Mouse (Mus musculus) ES-Bruce4 (cell line): ENCODE measurements around the gene Ghr. TPM values are rescaled to one million over a fixed set of nuclear protein-coding genes. Genes with fewer than 3 reads are reported as not detected.

ENCODE experiments used
- H3K27ac ChIP-seq: 2 replicates; pipeline ENCODE4 v1.5.1; 2012; ENCODE audit warnings: low read length, inconsistent platforms; ENCODE audit not compliant: insufficient read depth
- H3K27me3 ChIP-seq: 2 replicates; pipeline ENCODE4 v1.6.1; 2012; ENCODE audit warnings: mild to moderate bottlenecking, low read length, inconsistent platforms; ENCODE audit not compliant: control insufficient read depth, poor library complexity, insufficient read depth, severe bottlenecking
- H3K36me3 ChIP-seq: 2 replicates; pipeline ENCODE4 v1.6.1; 2012; ENCODE audit warnings: inconsistent platforms, mild to moderate bottlenecking, low read length, moderate library complexity; ENCODE audit not compliant: control insufficient read depth, poor library complexity, insufficient read depth, severe bottlenecking
- H3K4me1 ChIP-seq: one replicate; pipeline ENCODE4 v1.8.1; 2011; ENCODE audit warnings: low read length; ENCODE audit not compliant: control insufficient read depth, insufficient read depth
- H3K4me3 ChIP-seq: 2 replicates; pipeline ENCODE4 v1.5.1; 2011; ENCODE audit warnings: low read depth, mild to moderate bottlenecking, low read length
- H3K9ac ChIP-seq: 2 replicates; pipeline ENCODE4 v1.6.1; 2012; ENCODE audit warnings: low read depth, mild to moderate bottlenecking, inconsistent platforms; ENCODE audit not compliant: poor library complexity, severe bottlenecking
- H3K9me3 ChIP-seq: replicated peaks from 2 replicates; pipeline ENCODE4 v1.6.1; 2012; ENCODE audit warnings: mild to moderate bottlenecking, low read length, inconsistent platforms; ENCODE audit not compliant: control insufficient read depth, poor library complexity, insufficient read depth, severe bottlenecking
- CTCF ChIP-seq: IDR thresholded peaks from one replicate; pipeline ENCODE4 v1.8.1; 2011; ENCODE audit warnings: low read depth, low read length
- EP300 ChIP-seq: IDR thresholded peaks from 2 replicates; pipeline ENCODE4 v1.6.1; 2011; ENCODE audit warnings: low read depth, low read length; ENCODE audit not compliant: insufficient read depth
- POLR2A ChIP-seq: IDR thresholded peaks from one replicate; pipeline ENCODE4 v1.8.1; 2011; ENCODE audit warnings: low read length; ENCODE audit not compliant: insufficient read depth
- polyA plus RNA-seq: library from polyadenylated mRNA; stranded (reverse); fragments of >200 nt; gene quantifications from 2 replicates; pipeline ENCODE4 v1.2.4, GENCODE M21; 2011; ENCODE audit warnings: low read depth; ENCODE audit not compliant: missing spikeins, insufficient read depth, insufficient read length

Ghr gene
- polyA plus RNA-seq, 1 experiment = 40.5 TPM

- Histone ChIP-seq H3K4me1 (peaks cover 6% of the 10 kb centered on the region), H3K9ac (no peak overlapping the region)
Measured at GRCm38 (mm10) chr15:3269996-3270645, 313.2 kb downstream of the Ghr start.

GRCm38 (mm10) chr15:3269496-3269895, 313.8 kb downstream of the Ghr start:
- Histone ChIP-seq H3K36me3 (no peaks in the 10 kb centered on the region), H3K27ac (no peak overlapping the region)
- TF ChIP-seq POLR2A = no peak
- TF ChIP-seq EP300 = no peak
- no peak for TF ChIP-seq CTCF

More at GRCm38 (mm10) chr15:3269996-3270645, 313.2 kb downstream of the Ghr start:
- no peak for TF ChIP-seq POLR2A
- no peak for TF ChIP-seq EP300
- no peak for TF ChIP-seq CTCF
- no peaks in the 10 kb centered on the region for H3K9me3 ChIP-seq
- no peaks in the 10 kb centered on the region for H3K36me3 ChIP-seq
- H3K27me3 ChIP-seq = no peaks in the 10 kb centered on the region
- no peak overlapping the region for H3K4me3 ChIP-seq
- peak overlapping the region; percentile 81 for H3K27ac ChIP-seq

GRCm38 (mm10) chr15:3268247-3268646, 315.0 kb downstream of the Ghr start, which contains the start of gene Selenop:
Gene Selenop, plus strand, starts transcription at chr15:3268547.
- H3K36me3 ChIP-seq = no peaks in the 10 kb centered on the region
- no peaks in the 10 kb centered on the region for H3K27me3 ChIP-seq
- H3K27ac ChIP-seq = no peak within 1 kb of the TSS
- H3K4me3 ChIP-seq = no peak within 1 kb of the TSS
- no peaks in the 10 kb centered on the region for H3K9me3 ChIP-seq
- H3K9ac ChIP-seq = no peak within 1 kb of the TSS
- TF ChIP-seq EP300 (no peak), CTCF (no peak), POLR2A (no peak)
- peaks cover 6% of the 10 kb centered on the region for H3K4me1 ChIP-seq

More at GRCm38 (mm10) chr15:3269496-3269895, 313.8 kb downstream of the Ghr start:
- H3K27me3 ChIP-seq = no peaks in the 10 kb centered on the region
- H3K9me3 ChIP-seq = no peaks in the 10 kb centered on the region
- H3K9ac ChIP-seq = no peak overlapping the region
- H3K4me3 ChIP-seq = no peak overlapping the region
- H3K4me1 ChIP-seq = peaks cover 6% of the 10 kb centered on the region
